Mouse (Mus musculus) kidney, adult 9 months (tissue): ENCODE measurements at regions not wholly inside any gene's neighbourhood (a gene's known extent, or its start where the extent isn't known, plus 50 kb on each side); places are given as distances from the start of the nearest gene placed in this dataset.
A peak's percentile ranks its signal among the peaks of the same experiment; 100 is the strongest.

Experiments
- DNase-seq: peaks from one replicate; pipeline ENCODE4 v3.0.0; 2022

- no peak for DNase-seq
These were observed 106.2 kb upstream of the Efcab1 start for GRCm38 (mm10) chr16:14800209-14800608.

GRCm38 (mm10) chr16:14827008-14827407 is 79.4 kb upstream of the Efcab1 start:
- no peak for DNase-seq

GRCm38 (mm10) chr16:14840786-14841185 is 65.6 kb upstream of the Efcab1 start:
- DNase-seq, result peak; percentile 39
